Mouse (Mus musculus): ENCODE data around the gene Cntn5. TPM values are rescaled to one million over a fixed set of nuclear protein-coding genes. Genes with fewer than 3 reads are reported as not detected.

The Cntn5 gene
- total RNA-seq (2021), result not detected
- long read RNA-seq, experiment 1, result 0 reads
- long read RNA-seq, experiment 2, result 0 reads

DNA sequence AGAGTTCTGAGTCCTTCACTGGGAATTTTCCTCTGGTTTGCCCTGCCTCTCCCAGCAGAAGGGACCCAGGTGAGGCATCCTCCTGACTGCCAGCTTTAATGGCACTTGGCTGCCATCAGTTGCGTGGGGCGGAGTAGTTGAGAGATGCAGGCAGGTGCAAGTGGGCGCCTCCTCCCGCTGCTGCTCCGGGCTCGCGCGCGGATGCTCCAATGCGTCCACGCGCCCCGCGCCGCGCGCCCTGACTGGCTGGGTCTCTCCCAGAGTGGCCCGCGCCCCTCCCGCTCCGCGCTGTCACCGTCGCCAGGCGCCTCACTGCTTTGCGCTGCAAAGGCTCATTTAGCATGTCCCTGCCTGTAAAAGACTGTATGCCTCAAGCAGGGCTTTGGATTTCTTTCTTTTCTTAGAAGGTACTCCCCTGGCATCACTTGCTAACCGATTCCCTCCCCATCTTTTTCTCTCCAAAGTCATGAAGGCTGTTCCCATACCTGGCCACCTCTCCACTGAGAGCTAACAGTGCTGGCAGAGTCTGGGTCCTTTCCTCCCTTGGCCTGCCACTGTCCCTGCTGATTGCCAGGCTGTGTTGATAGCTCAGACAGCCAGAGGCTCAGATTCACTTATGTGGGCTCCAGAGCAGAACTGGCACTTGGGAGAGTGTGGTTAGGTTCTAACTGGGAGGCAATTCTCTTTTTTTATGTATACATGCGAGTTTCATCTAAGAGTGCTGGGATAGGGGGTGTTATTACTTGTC is at the start of gene Cntn5:
Gene Cntn5 (minus strand): TSS at position 160 of the 748 bp plus-strand sequence.
- no peak for DNase-seq (ENCODE audit: low spot score in 2 of 2)

DNA sequence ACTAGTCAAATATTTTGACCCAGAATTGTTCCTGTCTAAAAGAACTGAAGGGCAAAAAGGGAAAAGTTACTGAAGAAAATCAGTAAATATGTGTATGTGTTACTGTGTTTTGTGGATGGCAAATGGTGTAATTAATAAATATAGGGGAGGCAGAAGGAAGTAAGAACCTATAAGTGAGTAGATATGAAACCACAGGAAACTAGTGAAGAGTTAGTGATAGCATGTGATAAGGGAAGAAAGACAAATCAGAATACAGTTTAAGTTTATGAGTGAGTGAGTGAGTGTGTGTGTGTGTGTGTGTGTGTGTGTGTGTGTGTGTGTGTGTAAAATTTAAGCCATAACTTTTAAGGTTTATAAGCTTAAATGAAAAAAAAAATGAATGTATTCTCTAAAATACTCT is 45.9 kb upstream of the Cntn5 start:
- no peak for DNase-seq (ENCODE audit: low spot score in 2 of 2)

DNA sequence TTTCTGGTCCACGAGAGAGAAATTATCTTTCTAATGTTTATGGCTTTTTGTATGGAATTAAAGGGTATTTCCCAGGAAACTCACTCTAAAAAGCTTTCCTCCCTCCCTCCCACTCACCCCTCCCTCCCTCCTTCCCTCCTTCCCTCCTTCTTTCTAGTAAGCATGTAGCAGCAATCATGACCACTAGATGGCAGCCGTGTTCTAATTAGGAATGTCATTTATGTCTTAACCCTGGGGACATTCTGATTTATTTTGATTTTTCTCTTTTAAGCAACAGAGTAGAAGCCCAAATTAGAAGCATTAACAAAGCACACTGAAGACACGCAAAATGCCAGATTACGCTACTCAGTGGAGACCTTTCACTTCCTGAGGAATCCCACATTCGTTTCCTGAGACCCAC is 5.0 kb upstream of the Cntn5 start:
- DNase-seq (ENCODE audit: low spot score in 2 of 2), result peak; percentile 29 to 33

DNA sequence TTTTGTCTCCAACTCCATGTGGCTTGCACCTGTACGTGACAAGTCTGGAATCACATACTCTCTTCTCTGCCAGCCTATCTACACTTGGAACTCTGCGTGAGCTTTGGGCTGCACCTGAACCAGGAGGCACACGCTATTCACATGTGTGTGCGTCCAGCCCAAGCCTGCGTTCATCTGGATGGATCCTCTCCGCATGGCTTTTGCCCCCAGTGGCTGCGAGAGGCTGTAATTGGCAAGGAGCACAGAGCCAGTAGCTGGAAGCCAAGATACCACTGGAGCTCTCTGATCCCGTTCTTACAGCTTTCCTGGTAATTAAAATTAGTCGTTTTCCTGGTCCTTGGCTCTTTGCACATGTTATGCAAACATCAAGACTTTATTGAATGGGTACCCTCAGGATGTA is 1.1 kb upstream of the Cntn5 start:
- no peak for DNase-seq (ENCODE audit: low spot score in 2 of 2)

DNA sequence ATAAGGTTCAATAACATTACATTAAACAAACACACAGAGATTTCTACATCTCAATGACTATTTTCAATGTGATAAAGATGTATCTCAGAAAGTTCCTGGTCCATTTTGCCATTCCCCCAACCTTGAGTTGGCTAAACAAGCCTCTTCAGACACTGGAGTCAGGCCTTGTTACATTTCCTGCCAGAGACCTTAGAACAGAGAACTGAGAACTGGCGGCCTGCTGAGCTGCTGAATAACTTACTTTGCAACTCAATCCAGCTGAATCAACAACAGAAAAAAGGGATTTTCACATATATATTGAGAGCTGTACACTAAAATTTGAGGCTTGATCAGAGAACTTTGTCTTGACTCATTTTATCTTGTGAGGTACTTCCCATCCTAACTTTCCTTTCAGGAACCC is 24.8 kb downstream of the Cntn5 start:
- no peak for DNase-seq (ENCODE audit: low spot score in 2 of 2)

DNA sequence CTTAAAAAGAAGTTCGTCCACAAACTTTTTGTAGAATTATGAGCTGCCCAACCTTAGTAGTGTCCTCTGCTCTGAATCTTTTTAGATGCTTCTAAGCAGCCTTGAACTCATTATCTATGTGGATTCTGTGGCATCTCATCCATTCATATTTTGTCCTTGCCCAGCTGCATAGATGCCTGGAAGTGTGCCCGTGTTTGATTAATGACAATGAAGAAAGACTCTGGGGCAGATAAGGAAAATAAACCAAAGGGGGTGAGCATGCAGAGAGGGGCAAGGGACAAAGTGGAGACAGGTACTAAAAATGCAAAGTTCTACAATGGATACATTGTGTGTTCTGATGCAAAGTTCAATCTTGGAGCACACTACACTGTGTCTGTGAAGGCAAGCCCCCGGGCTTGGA is 30.7 kb downstream of the Cntn5 start:
- DNase-seq (ENCODE audit: low spot score in 2 of 2), result no peak

DNA sequence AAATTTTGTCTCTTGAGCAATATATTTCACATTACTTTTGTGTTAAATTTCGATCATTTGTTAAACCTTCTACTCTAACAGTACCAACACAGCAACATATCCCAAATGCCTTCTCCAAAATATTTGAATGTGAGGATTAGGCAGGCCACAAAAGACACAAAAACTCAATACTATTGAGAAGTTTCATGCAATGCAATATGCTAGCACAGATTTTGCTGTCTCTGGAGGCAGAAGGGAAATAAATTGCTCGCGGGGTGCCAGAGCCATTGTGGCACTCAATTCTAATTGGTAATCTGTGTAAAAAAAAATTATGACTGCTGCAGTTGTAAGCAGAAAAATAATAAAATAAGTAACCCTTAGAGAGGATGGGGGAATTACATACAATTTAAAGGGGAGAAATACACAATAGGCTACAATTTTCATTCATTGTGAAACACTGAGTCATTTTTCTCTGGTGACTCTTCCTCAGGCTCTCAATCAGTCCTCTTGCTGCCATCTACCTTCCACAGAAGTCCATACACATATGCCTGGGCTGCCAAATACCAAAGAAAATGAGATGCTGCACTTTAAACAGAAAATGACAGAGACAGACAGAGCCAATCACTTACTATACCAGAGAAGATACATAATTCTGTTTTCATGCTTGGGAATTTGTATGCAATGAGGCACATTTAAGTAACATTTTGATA is 48.2 kb downstream of the Cntn5 start:
- DNase-seq (ENCODE audit: low spot score in 2 of 2), result no peak

DNA sequence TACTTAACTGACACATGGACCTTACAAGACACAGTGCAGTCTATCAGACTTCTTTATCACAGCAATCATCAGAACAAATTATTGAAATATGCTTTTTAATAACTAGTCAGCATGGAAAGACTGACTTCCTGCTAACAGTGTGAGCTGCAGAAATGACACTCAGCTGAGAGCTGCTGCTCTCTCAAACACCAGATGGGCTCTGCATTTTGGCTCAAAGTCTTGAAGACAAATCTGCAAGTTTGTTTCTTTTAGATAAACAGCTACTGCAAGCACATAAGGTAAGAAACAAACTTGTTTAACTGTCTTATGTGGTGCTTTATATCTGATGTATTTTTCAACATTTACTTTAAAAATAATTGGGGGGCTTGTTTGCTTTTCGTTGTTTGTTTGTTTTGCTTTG is 87.9 kb downstream of the Cntn5 start:
- DNase-seq (ENCODE audit: low spot score in 2 of 2), result no peak

DNA sequence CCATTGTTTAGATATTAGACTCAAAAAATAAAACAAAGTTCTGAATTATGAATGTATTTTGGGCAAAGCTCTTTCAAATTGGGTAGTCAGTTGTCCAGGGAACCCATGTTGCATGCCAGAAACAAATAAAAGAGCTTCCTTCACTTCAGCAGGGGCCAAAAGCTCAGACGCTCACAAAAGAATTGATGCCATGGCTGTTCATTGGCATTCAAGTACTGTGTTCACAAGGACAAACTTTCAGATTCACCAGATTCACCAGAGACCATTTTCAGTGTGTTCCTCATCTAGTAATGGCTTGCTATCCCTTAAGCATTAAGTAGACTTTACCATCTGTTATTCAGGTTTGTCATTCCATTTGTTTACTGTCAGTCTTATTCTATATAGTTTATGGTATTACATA is 107.4 kb downstream of the Cntn5 start:
- DNase-seq (ENCODE audit: low spot score in 2 of 2), result no peak

DNA sequence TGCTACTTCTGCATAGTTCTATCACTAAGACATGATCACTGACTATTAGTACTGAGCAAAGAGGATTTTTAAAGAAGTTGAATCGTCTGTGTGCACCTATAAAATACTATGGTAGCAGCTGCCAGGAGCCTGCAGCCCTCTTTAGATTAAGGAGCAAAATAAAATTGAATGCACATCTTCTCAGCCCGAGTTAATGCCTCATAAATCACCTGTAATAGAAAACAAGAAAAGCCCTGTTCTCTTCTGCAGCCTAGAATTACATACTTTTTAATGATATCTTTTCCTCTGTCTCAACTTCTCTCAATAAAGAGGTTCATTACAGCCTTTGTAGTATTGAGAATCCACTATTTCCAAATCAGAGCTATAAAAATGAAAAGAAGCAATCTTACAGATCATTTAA is 109.5 kb downstream of the Cntn5 start:
- DNase-seq (ENCODE audit: low spot score in 2 of 2), result no peak

DNA sequence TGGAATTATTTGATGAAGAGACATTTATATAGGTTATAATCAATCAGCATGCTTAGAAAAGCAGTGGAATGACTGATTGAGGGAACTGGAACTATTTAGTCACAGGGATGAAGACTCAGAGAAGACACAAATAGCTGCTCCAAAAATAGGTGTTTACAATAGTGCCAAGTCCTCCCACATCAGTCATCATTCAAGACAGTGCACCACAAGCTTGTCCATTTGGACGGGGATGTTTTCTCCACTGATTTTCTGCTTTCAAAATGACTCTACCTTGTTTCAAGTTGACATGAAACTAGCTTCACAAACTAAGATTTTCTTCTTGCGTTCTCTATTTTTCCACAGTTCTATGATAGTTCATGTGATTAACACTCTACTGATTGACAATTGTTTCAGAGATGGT is 172.7 kb downstream of the Cntn5 start:
- no peak for DNase-seq (ENCODE audit: low spot score in 2 of 2)

DNA sequence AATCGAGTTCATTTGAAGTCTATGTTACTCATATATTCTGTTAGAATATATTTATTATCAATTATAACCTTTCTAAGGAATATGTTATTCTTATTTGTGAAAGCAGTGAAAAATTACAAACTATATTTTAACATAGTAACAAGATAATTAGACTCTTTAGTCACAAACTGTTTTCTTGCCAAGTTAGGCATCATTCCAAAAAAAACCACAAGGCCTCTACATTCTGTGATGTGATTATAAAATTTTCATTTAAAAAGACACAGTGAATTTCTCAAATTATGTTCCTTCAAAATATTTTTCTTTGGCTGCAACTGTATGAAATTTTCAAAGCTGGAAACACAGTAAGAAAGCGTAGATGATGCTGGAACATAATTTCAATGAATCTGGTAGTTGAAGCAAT is 180.4 kb downstream of the Cntn5 start:
- DNase-seq (ENCODE audit: low spot score in 2 of 2), result no peak

DNA sequence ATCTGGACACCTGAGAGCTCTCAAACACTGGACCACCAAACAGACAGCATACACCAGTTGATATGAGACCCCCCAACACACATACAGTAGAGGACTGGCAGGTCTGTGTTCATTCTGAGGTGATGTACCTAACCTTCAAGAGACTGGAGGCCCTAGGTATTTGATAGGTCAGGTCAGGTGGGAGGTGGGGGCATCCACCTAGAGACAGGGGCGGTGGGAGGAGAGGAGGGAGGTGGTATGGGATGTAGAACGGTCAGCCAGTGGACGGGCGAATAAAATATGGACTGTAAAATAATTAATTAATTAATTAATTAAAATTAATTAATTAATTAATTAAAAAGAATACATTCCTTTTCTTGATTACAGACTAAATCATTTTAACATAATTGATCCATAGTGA is 182.5 kb downstream of the Cntn5 start:
- no peak for DNase-seq (ENCODE audit: low spot score in 2 of 2)

DNA sequence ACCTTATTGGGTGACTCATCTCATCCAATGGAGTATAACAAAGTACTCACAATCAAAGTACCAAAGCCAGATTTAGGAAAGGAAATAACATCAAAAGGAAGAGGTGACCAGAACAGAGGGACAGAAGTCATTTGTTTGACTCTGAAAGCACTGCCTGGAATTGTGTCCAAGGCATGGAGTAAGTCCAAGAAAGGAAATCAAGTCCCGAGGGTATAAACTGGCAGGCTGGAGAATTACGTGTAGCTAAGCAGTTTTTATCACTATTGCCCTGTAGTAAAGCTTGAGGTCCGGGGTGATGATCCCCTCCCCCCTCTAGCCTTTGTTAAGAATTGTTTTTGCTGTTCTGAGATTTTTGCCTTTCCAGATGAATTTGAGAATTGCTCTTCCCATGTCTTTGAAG is 185.6 kb downstream of the Cntn5 start:
- DNase-seq (ENCODE audit: low spot score in 2 of 2), result no peak

DNA sequence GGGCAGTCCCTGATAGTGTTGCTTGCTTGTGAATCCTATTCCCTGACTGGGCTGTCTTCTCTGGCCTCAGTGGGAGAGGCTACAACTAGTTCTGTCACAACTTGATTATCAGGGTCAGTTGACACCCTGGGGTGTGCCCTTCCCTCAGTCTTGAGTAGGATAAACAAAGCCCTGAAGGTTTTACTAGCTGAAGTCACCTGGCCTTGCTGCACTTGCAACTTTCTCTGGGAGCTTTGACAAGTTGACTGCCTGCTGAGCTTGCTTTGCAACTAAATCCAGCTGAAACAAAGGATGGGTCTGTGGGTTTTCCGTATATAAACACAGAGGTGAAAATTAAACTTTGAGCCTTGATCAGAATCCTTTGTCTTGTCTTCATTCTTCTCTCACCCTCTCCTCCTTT is 190.9 kb downstream of the Cntn5 start:
- DNase-seq (ENCODE audit: low spot score in 2 of 2), result no peak

DNA sequence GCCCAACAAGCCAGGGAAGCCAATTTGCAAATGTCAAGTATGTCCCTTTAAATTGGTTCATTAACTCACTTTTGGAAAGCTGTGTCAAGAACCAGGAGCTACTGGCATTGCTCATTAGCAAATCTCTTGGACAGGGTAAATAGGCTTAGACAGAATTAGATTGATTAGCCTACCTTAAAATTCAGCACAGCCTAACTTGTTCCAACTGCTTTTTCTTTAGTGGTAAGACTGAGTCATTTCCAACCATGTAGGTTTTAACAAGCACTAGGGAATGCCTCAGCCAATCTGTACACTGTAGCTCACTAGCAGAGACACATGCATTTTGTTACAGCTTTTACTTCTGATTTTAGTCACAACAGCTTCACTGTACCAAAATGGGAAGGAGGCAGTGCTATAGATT is 222.9 kb downstream of the Cntn5 start:
- no peak for DNase-seq (ENCODE audit: low spot score in 2 of 2)

DNA sequence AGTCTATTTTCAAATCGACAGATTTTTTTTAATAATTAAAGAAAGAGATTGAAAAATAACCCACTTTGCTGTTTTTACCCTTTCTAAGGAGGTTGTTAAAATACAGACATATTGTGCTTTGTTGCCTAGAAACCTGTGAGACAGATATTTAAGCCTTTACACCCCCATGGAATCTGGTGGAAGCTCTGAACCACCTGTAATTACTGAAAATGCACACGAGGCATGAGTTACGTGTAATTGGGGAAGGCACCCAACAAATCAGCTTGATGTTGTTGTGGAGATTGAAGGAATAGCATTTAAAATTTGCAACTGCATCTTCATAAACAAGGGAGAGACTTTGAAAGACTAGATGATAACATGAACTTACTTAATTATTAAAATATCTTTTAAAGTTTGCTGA is 223.4 kb downstream of the Cntn5 start:
- DNase-seq (ENCODE audit: low spot score in 2 of 2), result no peak

DNA sequence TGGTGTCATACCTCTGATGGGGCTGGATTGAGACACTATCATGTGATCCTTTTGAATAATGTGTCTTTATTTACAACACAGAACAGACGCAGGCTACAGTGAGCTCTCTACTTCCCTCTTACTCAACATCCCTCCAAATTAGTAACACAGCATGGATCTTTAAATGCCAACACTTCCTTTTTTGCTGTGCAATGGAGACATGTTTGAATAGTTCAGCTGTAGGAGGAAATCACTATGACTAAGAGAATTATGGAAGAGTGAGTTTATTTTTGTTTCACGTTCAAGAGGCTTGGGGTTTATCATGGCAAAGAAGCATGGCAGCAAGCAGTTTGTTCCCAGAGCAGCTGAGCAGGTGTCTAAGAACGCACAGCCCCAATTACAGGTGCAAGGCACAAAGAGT is 235.9 kb downstream of the Cntn5 start:
- DNase-seq (ENCODE audit: low spot score in 2 of 2), result no peak

DNA sequence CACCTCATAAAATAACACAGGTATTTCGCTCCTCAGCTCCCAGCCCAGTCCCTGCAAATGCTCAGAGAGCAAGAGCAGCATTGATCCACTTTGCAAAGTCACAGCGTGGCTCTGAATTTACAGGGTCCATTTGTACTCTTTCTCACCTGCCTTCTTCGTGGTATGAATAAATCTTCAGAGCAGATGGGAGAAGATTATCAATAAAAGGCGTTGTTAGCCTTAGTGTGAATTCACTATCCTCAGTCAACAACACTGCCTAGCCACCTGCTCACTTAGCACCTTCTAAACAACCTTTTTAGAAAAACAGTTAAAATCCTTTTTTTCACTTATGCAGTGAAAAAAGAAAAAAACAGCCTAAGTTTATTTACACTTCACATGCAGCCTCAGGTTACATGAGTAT is 237.1 kb downstream of the Cntn5 start:
- DNase-seq (ENCODE audit: low spot score in 2 of 2), result no peak

DNA sequence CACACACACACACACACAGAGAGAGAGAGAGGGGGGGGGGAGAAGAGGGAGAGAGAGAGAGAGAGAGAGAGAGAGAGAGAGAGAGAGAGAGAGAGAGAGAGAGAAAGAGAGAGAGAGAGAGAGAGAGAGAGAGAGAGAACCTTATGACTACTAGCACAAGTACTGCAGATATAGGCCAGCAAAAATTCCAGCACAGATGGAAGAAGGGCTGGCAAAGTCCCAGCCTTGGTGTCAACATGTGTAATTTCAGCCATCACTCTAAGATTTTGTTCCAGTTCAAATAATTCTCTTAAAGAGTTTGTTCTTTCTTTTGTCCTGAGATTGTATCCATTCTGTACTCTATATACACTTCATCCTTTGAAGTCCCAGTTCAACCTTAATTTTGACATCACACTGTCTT is 238.8 kb downstream of the Cntn5 start:
- DNase-seq (ENCODE audit: low spot score in 2 of 2), result no peak

DNA sequence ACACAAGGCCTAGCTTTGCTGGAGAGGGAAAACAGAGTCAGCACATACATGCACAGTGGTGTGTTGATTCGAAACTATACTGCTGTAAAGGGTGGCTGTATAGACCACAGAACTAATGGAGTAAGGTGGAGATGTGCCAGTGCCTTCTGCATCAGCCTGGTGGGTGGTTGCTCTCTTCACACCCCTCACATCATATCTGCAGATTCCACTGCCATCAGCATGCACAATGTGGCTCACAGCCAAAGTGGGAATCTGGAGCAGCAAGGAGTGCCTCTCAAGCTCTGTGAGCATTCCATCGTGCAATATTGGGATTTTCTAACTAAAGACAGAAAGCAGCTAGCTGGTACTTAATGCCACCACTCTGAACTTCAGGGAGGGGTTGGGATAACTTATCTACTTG is 241.5 kb downstream of the Cntn5 start:
- DNase-seq (ENCODE audit: low spot score in 2 of 2), result no peak

DNA sequence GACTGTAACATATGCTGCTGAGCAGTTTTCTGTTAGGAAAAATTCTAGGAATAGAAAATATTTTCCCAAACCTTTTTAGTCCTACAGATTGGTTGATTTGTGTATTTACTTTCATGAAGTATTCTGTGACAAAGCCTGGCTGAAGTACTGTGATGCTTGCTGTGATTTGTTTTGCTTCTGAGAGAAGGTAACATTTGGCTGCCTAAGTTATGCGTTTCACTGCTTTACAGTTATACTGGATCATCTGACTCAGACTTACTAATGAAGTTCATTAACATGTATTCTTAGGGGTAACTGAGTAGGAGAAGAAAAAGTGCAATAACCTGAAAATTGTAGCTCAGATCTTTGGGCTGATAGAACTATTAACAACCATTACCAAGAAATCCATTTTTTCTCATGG is 245.1 kb downstream of the Cntn5 start:
- no peak for DNase-seq (ENCODE audit: low spot score in 2 of 2)

DNA sequence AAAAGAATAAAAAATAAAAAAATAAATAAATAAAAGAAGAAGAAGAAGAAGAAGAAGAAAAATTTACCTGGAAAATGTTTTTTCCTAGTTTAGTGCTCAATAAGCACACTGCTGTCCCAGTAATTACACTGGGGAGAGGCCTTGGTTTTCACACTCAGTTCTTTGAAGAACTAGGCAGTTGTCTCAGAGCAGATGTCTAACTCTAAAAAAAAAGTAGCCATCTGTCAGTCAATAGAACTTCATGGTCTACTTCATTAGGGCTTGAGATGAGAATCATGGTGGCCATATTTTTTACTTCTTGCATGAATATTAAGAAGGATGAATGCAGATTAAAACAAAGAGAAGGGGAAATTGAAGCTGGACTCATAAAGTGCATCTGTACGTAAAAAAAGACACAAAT is 246.5 kb downstream of the Cntn5 start:
- DNase-seq (ENCODE audit: low spot score in 2 of 2), result no peak

All from adrenal gland, adult 18-20 months (tissue).